Mouse (Mus musculus) kidney, postnatal 36 days (tissue): ENCODE results near the gene Gm20795.
"Not testable (repeated sequence)": the region's sequence is repeated elsewhere in the genome, so short reads cannot be mapped to it uniquely, and the experiment has no call there.

Experiments
- DNase-seq, 2 experiments: peaks; one replicate each; pipeline ENCODE4 v3.0.0; 2021 to 2022; ENCODE audit warnings: mixed read lengths in 2 of 2

The Gm20795 gene

DNA sequence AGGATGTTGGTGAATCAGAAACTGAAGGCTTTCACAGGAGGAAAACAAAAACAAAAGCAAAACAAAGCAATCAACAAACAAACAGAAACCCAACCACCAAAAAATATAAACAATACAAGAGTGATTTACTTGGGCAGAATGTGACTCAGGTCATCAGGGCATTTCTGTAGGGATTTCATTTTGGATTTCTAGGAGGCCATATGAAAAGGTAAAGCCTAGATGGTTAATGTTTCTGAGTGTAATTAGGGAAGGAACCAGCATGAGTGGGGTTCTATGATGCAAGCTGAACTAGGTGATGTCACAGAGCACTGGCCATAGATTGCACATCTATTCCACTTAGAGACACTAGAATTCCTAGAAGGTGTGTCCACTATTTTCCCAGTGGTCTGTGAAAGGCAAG, at the start of gene Gm20795:
Gene Gm20795 (plus strand): TSS at position 301 of the 400 bp plus-strand sequence.
- DNase-seq: not testable (repeated sequence)

DNA sequence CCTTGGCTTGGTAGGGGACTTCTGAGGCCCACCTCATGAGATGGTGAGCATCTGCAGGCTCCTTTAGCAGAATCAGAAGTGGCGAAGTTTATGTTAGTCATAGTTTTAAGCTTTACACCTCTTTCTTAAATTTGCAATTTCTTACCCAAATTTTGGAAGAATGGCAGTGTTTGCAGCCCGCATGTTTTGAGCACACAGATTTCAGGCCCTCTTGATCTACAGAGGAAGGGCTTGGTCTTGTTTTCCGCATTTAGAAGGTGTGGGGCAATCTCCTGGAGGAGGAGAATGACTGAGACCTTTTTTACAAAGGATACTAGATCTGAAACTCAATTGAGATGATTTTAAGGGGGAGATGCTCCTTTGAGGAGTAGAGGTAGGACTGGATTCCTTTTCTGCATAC, 29.0 kb upstream of the Gm20795 start, which contains the start of gene Gm21797:
Gene Gm21797 (minus strand): TSS at position 101 of the 400 bp plus-strand sequence.
- DNase-seq: not testable (repeated sequence)
